Comparison of ENCODE assay signal across 11 mouse cellular contexts in the genomic region with DNA sequence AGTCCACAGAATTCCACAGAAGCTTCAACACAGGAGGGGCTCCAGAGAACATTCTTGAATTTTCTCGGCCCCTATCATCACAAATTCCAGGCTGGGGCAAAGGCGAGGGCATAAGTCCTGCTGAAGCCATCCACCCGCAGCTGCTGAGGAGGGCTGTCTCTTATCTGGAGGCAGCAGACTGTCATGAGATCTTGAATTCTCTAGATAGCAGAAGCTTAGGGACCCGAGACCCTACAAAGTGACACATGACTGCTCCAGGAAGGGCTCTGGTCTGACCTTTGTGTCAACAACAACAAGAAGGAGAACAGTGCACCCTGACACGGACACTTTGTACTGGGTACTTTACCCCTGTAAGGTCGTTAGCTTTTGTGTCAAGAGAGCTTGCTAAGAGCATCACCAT. TPM values are rescaled to one million over a fixed set of nuclear protein-coding genes. Genes with fewer than 3 reads are reported as not detected.
DNase-seq lines count a peak whose midpoint lies in the region; ATAC-seq lines count a peak whose summit lies in the region.
"Had no signal": no experiment of that assay in that cellular context is flagged by ENCODE, and none has a peak within 500 bp of the region (broad histone marks: within the 10 kb centered on the region; RNA-seq: fewer than 3 reads in every experiment).

No protein-coding gene starts in this region.

- H3K4me2 ChIP-seq in heart, embryonic 16.5 days (ENCODE audit: low read depth, low read length) = no peak overlapping the region
- no peak overlapping the region for H3K4me2 ChIP-seq in embryonic facial prominence, embryonic 14.5 days (ENCODE audit: low read depth, low read length)
- H3K4me2 ChIP-seq in liver, embryonic 16.5 days (ENCODE audit: low read depth, low read length) = peak overlapping the region; percentile 69
- H3K4me2 ChIP-seq: midbrain, embryonic 12.5 days had no signal

- no peak overlapping the region; the same call in 1 of the 2 replicates for H3K9ac ChIP-seq in heart, embryonic 16.5 days (ENCODE audit: low read length)
- H3K9ac ChIP-seq in embryonic facial prominence, embryonic 14.5 days (ENCODE audit: low read depth, low read length) = no peak overlapping the region
- H3K9ac ChIP-seq in liver, embryonic 16.5 days (ENCODE audit: low read depth, low read length) = peak overlapping the region; percentile 74
- H3K9ac ChIP-seq: midbrain, embryonic 12.5 days had no signal

- H3K27ac ChIP-seq in heart, embryonic 16.5 days (ENCODE audit: low read length) = peak overlapping the region; percentile 92
- H3K27ac ChIP-seq in embryonic facial prominence, embryonic 14.5 days (replicated peaks; ENCODE audit: low read depth, low read length) = peak overlapping the region; percentile 78
- peak overlapping the region; percentile 97 for H3K27ac ChIP-seq in liver, embryonic 16.5 days (ENCODE audit: low read length)

- no peaks in the 10 kb centered on the region for H3K27me3 ChIP-seq in heart, embryonic 16.5 days (ENCODE audit: control insufficient read depth, insufficient read depth, low read length)
- no peaks in the 10 kb centered on the region for H3K27me3 ChIP-seq in embryonic facial prominence, embryonic 14.5 days (replicated peaks; ENCODE audit: control insufficient read depth, insufficient read depth, low read length)
- no peaks in the 10 kb centered on the region; the same call in 1 of the 2 replicates for H3K27me3 ChIP-seq in liver, embryonic 16.5 days (ENCODE audit: control insufficient read depth, insufficient read depth, low read depth, low read length)
- H3K27me3 ChIP-seq: midbrain, embryonic 12.5 days had no signal

- H3K4me3 ChIP-seq in heart, embryonic 16.5 days (ENCODE audit: low read length) = no peak overlapping the region
- H3K4me3 ChIP-seq in embryonic facial prominence, embryonic 14.5 days (ENCODE audit: low read depth, low read length) = no peak overlapping the region
- peak overlapping the region; percentile 26; the same call in 1 of the 2 replicates for H3K4me3 ChIP-seq in liver, embryonic 16.5 days (ENCODE audit: low read depth, low read length)
- H3K4me3 ChIP-seq: midbrain, embryonic 12.5 days had no signal

- ATAC-seq in heart, embryonic 16.5 days (replicated peaks; ENCODE audit: extremely low read depth, insufficient read depth, low FRiP score) = no peak
- ATAC-seq in embryonic facial prominence, embryonic 14.5 days (ENCODE audit: low read depth) = no peak
- ATAC-seq in liver, embryonic 16.5 days (ENCODE audit: low read depth) = peak; percentile 94

- intact Hi-C loops in heart, postnatal 10 days (cut with DNase I) = no loop called here

- WGBS in heart, embryonic 16.5 days = 20% methylated on average over 6 of the region's 6 CpGs
- WGBS in embryonic facial prominence, embryonic 14.5 days = 46% methylated on average over 6 of the region's 6 CpGs
- 6% methylated on average over 6 of the region's 6 CpGs for WGBS in liver, embryonic 16.5 days (ENCODE audit: insufficient replicate concordance)

- peaks cover 32% of the 10 kb centered on the region for H3K4me1 ChIP-seq in heart, embryonic 16.5 days (ENCODE audit: control insufficient read depth, insufficient read depth, low read length)
- H3K4me1 ChIP-seq in embryonic facial prominence, embryonic 14.5 days (ENCODE audit: control insufficient read depth, insufficient read depth, low read length) = peaks cover 28% of the 10 kb centered on the region
- peaks cover 57% of the 10 kb centered on the region for H3K4me1 ChIP-seq in liver, embryonic 16.5 days (ENCODE audit: control insufficient read depth, low read depth, low read length)

- H3K9me3 ChIP-seq in heart, embryonic 16.5 days (replicated peaks; ENCODE audit: control insufficient read depth, low read length) = no peaks in the 10 kb centered on the region
- H3K9me3 ChIP-seq in embryonic facial prominence, embryonic 14.5 days (ENCODE audit: control insufficient read depth, low read length) = no peaks in the 10 kb centered on the region
- no peaks in the 10 kb centered on the region for H3K9me3 ChIP-seq in liver, embryonic 16.5 days (replicated peaks; ENCODE audit: control insufficient read depth, low read length)
- H3K9me3 ChIP-seq: midbrain, embryonic 12.5 days had no signal

- no peak for DNase-seq in heart, postnatal 10 days
- DNase-seq in c-Kit-negative CD71-positive TER-119-positive erythroid progenitor cells, embryonic 14.5 days (ENCODE audit: low read depth, low spot score) = peak; percentile 82
- DNase-seq in embryonic facial prominence, embryonic 14.5 days (ENCODE audit: low spot score) = no peak
- no peak for DNase-seq in urinary bladder, postnatal 4 days (ENCODE audit: low spot score in 2 of 2)
- DNase-seq in spleen, postnatal 10 days (ENCODE audit: low spot score in 2 of 2) = no peak
- DNase-seq: kidney, postnatal 25 days had no signal

- no peaks in the 10 kb centered on the region for H3K36me3 ChIP-seq in heart, embryonic 16.5 days (ENCODE audit: control insufficient read depth, insufficient read depth)
- no peaks in the 10 kb centered on the region for H3K36me3 ChIP-seq in embryonic facial prominence, embryonic 14.5 days (ENCODE audit: control insufficient read depth, insufficient read depth, low read length)
- no peaks in the 10 kb centered on the region for H3K36me3 ChIP-seq in liver, embryonic 16.5 days (ENCODE audit: control insufficient read depth, insufficient read depth)
- H3K36me3 ChIP-seq: midbrain, embryonic 12.5 days had no signal

RNA-seq across cellular contexts. Expression of gene Lao1, which starts 57.2 kb away (rescaled TPM):
- not detected in 2 replicates for polyA plus RNA-seq in heart, embryonic 16.5 days (2015; fragmentation: Nextera tagmentation; extraction: Ambion mirVana)
- under 1 TPM in 1 of 2 experiments, not detected in 1; 0.38 TPM for total RNA-seq in heart, postnatal 10 days (2021)
- not detected in 2 replicates for polyA plus RNA-seq in embryonic facial prominence, embryonic 14.5 days (2014; fragmentation: Nextera tagmentation; extraction: Ambion mirVana)
- polyA plus RNA-seq in liver, embryonic 16.5 days (2015; fragmentation: Nextera tagmentation; extraction: Ambion mirVana) = not detected in 2 replicates
- polyA plus RNA-seq: forebrain, embryonic 11.5 days; hindbrain, embryonic 11.5 days; midbrain, embryonic 12.5 days had no signal
